Mouse (Mus musculus) erythroid progenitor cell, adult 5-6 weeks (primary cell): Measurements from ENCODE around the gene Prpf18. TPM values are rescaled to one million over a fixed set of nuclear protein-coding genes. Genes with fewer than 3 reads are reported as not detected.

Experiments
- ATAC-seq: replicated peaks from 2 replicates; pipeline ENCODE4 v1.8.0; 2016; ENCODE audit warnings: moderate number of reproducible peaks, mild to moderate bottlenecking, moderate TSS enrichment, inconsistent platforms; ENCODE audit not compliant: poor library complexity, low FRiP score, severe bottlenecking
- total RNA-seq, 2 experiments: library from RNA; stranded (forward) in 1 of 2; stranded (reverse) in 1 of 2; fragments of 150-400 nt in 1 of 2; fragments of 186-747, 209-891 nt in 1 of 2; gene quantifications; 2 replicates each; pipeline versions ENCODE4 v1.2.3 to v1.2.4; 2015 to 2017; ENCODE audit warnings: low replicate concordance in 2 of 2

The Prpf18 gene
- total RNA-seq, 2 experiments from 2014 or later, result 43.2 to 122 TPM

DNA sequence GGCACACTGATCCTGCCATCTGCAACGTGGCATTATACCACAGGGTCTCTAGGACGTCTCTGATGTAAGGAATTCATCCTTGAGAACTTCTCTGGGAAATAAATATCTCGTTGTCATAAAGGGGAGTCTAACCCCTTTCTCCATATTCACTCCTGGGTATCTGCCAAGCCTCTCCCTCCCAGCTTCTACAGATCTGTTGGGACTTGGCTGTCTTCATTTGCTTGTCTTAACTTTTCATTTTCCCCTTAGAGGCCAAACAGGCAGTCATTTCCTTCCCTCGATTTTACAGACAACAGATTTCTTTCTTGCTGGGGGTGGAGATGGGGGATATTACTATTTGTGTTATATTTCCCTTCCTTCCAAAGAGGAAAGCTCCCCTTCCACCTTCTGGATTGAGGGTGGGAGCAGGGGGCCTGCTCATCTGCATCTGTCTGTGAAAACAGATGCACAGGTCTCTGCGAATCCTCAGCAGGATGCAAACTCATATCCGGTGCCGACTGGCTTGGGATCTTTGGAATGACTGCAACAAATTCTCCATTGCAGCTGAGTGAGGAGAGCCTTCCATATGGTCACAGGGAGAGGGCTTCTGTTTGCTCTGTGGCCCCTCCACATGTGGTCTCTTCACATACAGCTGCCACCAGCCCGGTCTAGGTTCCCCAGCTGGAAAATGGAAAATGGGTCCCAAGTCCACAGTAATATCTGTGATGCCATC lies 72.4 kb downstream of the Prpf18 start:
- no peak for ATAC-seq

GRCm38 (mm10) chr2:4578291-4578690 lies 73.6 kb downstream of the Prpf18 start:
- no peak for ATAC-seq

- ATAC-seq, result no peak
Measured at GRCm38 (mm10) chr2:4575975-4576374, 75.9 kb downstream of the Prpf18 start.

GRCm38 (mm10) chr2:4575163-4575562 lies 76.8 kb downstream of the Prpf18 start:
- ATAC-seq, result no peak

DNA sequence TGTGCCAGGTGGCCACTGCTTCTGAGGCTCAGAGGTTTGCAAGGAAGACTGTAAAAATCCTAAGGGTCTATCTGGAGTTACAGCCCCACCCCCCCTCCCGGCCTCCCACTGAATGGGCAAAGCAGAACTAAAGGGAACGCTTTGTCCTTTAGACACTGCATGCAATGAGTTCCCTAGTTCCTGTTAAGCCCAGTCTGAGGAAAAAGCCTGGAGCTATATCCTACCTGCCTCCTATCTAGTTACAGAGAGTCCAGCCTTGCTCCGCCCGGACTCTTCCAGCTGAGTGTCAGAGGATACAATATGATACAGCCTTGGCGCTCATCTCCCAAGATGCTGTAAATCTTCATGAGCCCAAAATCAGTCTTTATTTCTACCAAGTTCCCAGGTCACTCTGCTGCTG lies 77.7 kb downstream of the Prpf18 start:
- no peak for ATAC-seq

DNA sequence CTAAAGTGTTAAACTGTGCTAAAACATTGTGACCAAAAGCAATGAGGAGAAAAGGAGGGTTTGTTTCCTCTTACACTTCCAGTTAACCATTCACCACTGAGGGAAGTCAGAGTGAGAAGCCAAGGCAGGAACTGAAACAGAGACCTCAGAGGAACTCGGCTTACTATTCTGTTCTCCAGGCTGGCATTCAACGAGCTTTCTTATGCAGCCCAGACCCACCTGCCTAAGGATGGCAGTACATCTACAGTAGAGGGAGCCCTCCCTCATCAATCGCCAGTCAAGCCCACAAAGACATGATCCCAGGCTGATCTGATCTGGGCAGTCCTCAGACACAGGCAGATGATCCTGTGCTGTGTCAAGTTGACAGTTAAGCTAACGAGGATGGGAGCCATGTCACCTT lies 78.5 kb downstream of the Prpf18 start:
- ATAC-seq, result no peak

- peak; percentile 93 for ATAC-seq
Measured at GRCm38 (mm10) chr2:4572498-4573263, 79.2 kb downstream of the Prpf18 start.

Other genes with a start within 250 kb of the Prpf18 start
- gene Bend7, start 65.7 kb upstream of the Prpf18 start, total RNA-seq (2015; ENCODE audit: low replicate concordance), result not detected in 2 replicates
- not detected in 2 replicates for gene Bend7, start 65.7 kb upstream of the Prpf18 start, total RNA-seq (2017; ENCODE audit: low replicate concordance)
- gene Sephs1, start 229.5 kb upstream of the Prpf18 start, total RNA-seq (2015; ENCODE audit: low replicate concordance), result 13.7 and 19.7 TPM in 2 replicates
- 42.4 and 47.5 TPM in 2 replicates for gene Sephs1, start 229.5 kb upstream of the Prpf18 start, total RNA-seq (2017; ENCODE audit: low replicate concordance)